Mouse (Mus musculus) lung, adult 2 months (tissue): ENCODE data around the gene Sarm1.

Source experiments
- CTCF ChIP-seq: fragments of 200-500 bp; IDR thresholded peaks from 2 replicates; pipeline ENCODE4 v1.5.1; 2011; ENCODE audit warnings: mild to moderate bottlenecking, low read length, control low read depth; ENCODE audit not compliant: insufficient read depth
- POLR2A ChIP-seq: fragments of 200-500 bp; IDR thresholded peaks from 2 replicates; pipeline ENCODE4 v1.6.1; 2011; ENCODE audit warnings: low read depth, mild to moderate bottlenecking, control low read depth, low read length, borderline replicate concordance; ENCODE audit errors: extremely low read depth

GRCm38 (mm10) chr11:78430195-78430878, 67.2 kb downstream of the Sarm1 start:
- TF ChIP-seq CTCF (no peak), POLR2A (no peak)
